Mouse (Mus musculus): ENCODE measurements around the gene Fam124a. TPM values are rescaled to one million over a fixed set of nuclear protein-coding genes. Genes with fewer than 3 reads are reported as not detected.

The Fam124a gene
- 1.5 and 1.9 TPM in 2 replicates for polyA plus RNA-seq (2014; fragmentation: Nextera tagmentation; extraction: Ambion mirVana)

- H3K4me2 ChIP-seq (ENCODE audit: low read depth, low read length) = peak within 1 kb of the TSS; percentile 88
- H3K27me3 ChIP-seq (ENCODE audit: control insufficient read depth, insufficient read depth, low read length) = peaks cover 2% of the 10 kb centered on the region; the same call in 1 of the 2 replicates
- no peak within 1 kb of the TSS for H3K27ac ChIP-seq (replicated peaks; ENCODE audit: low read depth, low read length)
- ATAC-seq (replicated peaks; ENCODE audit: insufficient number of reproducible peaks, low FRiP score, low TSS enrichment, low read depth) = peak; percentile 85
- peak within 1 kb of the TSS; percentile 54 for H3K4me3 ChIP-seq (ENCODE audit: low read depth, low read length)
- no peaks in the 10 kb centered on the region for H3K36me3 ChIP-seq (replicated peaks; ENCODE audit: control insufficient read depth, insufficient read depth, low read depth, low read length)
- WGBS = 0% methylated on average over 51 of the region's 51 CpGs
- peak; percentile 86 for DNase-seq (ENCODE audit: low spot score)
- H3K4me1 ChIP-seq (ENCODE audit: control insufficient read depth, insufficient read depth, low read length) = no peaks in the 10 kb centered on the region; the same call in 1 of the 2 replicates
- H3K9me3 ChIP-seq (replicated peaks; ENCODE audit: control insufficient read depth, low read length) = no peaks in the 10 kb centered on the region
- peak within 1 kb of the TSS; percentile 69 for H3K9ac ChIP-seq (replicated peaks; ENCODE audit: low read length)
These were observed at the start of gene Fam124a for GRCm38 (mm10) chr14:62555309-62555829. TSS of gene Fam124a (plus strand) at chr14:62555737.

GRCm38 (mm10) chr14:62506261-62506660 is 49.3 kb upstream of the Fam124a start:
- no peak for DNase-seq (ENCODE audit: low spot score)
- Histone ChIP-seq H3K4me2 (ENCODE audit: low read depth, low read length) (no peak overlapping the region), H3K4me1 (ENCODE audit: control insufficient read depth, insufficient read depth, low read length) (no peaks in the 10 kb centered on the region), H3K4me3 (ENCODE audit: low read depth, low read length) (no peak overlapping the region), H3K36me3 (replicated peaks; ENCODE audit: control insufficient read depth, insufficient read depth, low read depth, low read length) (no peaks in the 10 kb centered on the region), H3K9me3 (replicated peaks; ENCODE audit: control insufficient read depth, low read length) (no peaks in the 10 kb centered on the region), H3K27me3 (ENCODE audit: control insufficient read depth, insufficient read depth, low read length) (no peaks in the 10 kb centered on the region), H3K27ac (replicated peaks; ENCODE audit: low read depth, low read length) (no peak overlapping the region), H3K9ac (replicated peaks; ENCODE audit: low read length) (no peak overlapping the region)
- WGBS = 77% methylated on average over 3 of the region's 3 CpGs
- no peak for ATAC-seq (replicated peaks; ENCODE audit: insufficient number of reproducible peaks, low FRiP score, low TSS enrichment, low read depth)

GRCm38 (mm10) chr14:62509350-62509749 is 46.2 kb upstream of the Fam124a start:
- no peak overlapping the region for H3K9ac ChIP-seq (replicated peaks; ENCODE audit: low read length)
- no peak overlapping the region for H3K4me2 ChIP-seq (ENCODE audit: low read depth, low read length)
- WGBS = 77% methylated on average over 3 of the region's 3 CpGs
- ATAC-seq (replicated peaks; ENCODE audit: insufficient number of reproducible peaks, low FRiP score, low TSS enrichment, low read depth) = no peak
- no peak for DNase-seq (ENCODE audit: low spot score)
- H3K9me3 ChIP-seq (replicated peaks; ENCODE audit: control insufficient read depth, low read length) = no peaks in the 10 kb centered on the region
- H3K4me3 ChIP-seq (ENCODE audit: low read depth, low read length) = no peak overlapping the region
- H3K36me3 ChIP-seq (replicated peaks; ENCODE audit: control insufficient read depth, insufficient read depth, low read depth, low read length) = no peaks in the 10 kb centered on the region
- no peak overlapping the region for H3K27ac ChIP-seq (replicated peaks; ENCODE audit: low read depth, low read length)
- no peaks in the 10 kb centered on the region for H3K4me1 ChIP-seq (ENCODE audit: control insufficient read depth, insufficient read depth, low read length)
- no peaks in the 10 kb centered on the region for H3K27me3 ChIP-seq (ENCODE audit: control insufficient read depth, insufficient read depth, low read length)

GRCm38 (mm10) chr14:62512845-62513244 is 42.7 kb upstream of the Fam124a start:
- no peak overlapping the region for H3K27ac ChIP-seq (replicated peaks; ENCODE audit: low read depth, low read length)
- WGBS = 63% methylated on average over 1 of the region's 1 CpGs

GRCm38 (mm10) chr14:62530951-62531350 is 24.6 kb upstream of the Fam124a start:
- Histone ChIP-seq H3K27ac (replicated peaks; ENCODE audit: low read depth, low read length) (no peak overlapping the region), H3K4me3 (ENCODE audit: low read depth, low read length) (no peak overlapping the region), H3K4me1 (ENCODE audit: control insufficient read depth, insufficient read depth, low read length) (no peaks in the 10 kb centered on the region), H3K27me3 (ENCODE audit: control insufficient read depth, insufficient read depth, low read length) (no peaks in the 10 kb centered on the region), H3K36me3 (replicated peaks; ENCODE audit: control insufficient read depth, insufficient read depth, low read depth, low read length) (no peaks in the 10 kb centered on the region), H3K9ac (replicated peaks; ENCODE audit: low read length) (no peak overlapping the region), H3K4me2 (ENCODE audit: low read depth, low read length) (no peak overlapping the region), H3K9me3 (replicated peaks; ENCODE audit: control insufficient read depth, low read length) (no peaks in the 10 kb centered on the region)
- WGBS = 74% methylated on average over 2 of the region's 2 CpGs
- DNase-seq (ENCODE audit: low spot score) = no peak
- no peak for ATAC-seq (replicated peaks; ENCODE audit: insufficient number of reproducible peaks, low FRiP score, low TSS enrichment, low read depth)

More at GRCm38 (mm10) chr14:62512845-62513244, 42.7 kb upstream of the Fam124a start:
- H3K9ac ChIP-seq (replicated peaks; ENCODE audit: low read length) = no peak overlapping the region
- no peaks in the 10 kb centered on the region for H3K36me3 ChIP-seq (replicated peaks; ENCODE audit: control insufficient read depth, insufficient read depth, low read depth, low read length)
- H3K4me1 ChIP-seq (ENCODE audit: control insufficient read depth, insufficient read depth, low read length) = no peaks in the 10 kb centered on the region
- H3K27me3 ChIP-seq (ENCODE audit: control insufficient read depth, insufficient read depth, low read length) = no peaks in the 10 kb centered on the region
- no peak overlapping the region for H3K4me2 ChIP-seq (ENCODE audit: low read depth, low read length)
- H3K9me3 ChIP-seq (replicated peaks; ENCODE audit: control insufficient read depth, low read length) = no peaks in the 10 kb centered on the region
- DNase-seq (ENCODE audit: low spot score) (no peak), ATAC-seq (replicated peaks; ENCODE audit: insufficient number of reproducible peaks, low FRiP score, low TSS enrichment, low read depth) (no peak)
- H3K4me3 ChIP-seq (ENCODE audit: low read depth, low read length) = no peak overlapping the region

GRCm38 (mm10) chr14:62536127-62536526 is 19.4 kb upstream of the Fam124a start:
- Histone ChIP-seq H3K9ac (replicated peaks; ENCODE audit: low read length) (no peak overlapping the region), H3K27ac (replicated peaks; ENCODE audit: low read depth, low read length) (no peak overlapping the region), H3K27me3 (ENCODE audit: control insufficient read depth, insufficient read depth, low read length) (no peaks in the 10 kb centered on the region), H3K4me2 (ENCODE audit: low read depth, low read length) (no peak overlapping the region), H3K4me1 (ENCODE audit: control insufficient read depth, insufficient read depth, low read length) (no peaks in the 10 kb centered on the region), H3K9me3 (replicated peaks; ENCODE audit: control insufficient read depth, low read length) (no peaks in the 10 kb centered on the region), H3K36me3 (replicated peaks; ENCODE audit: control insufficient read depth, insufficient read depth, low read depth, low read length) (no peaks in the 10 kb centered on the region), H3K4me3 (ENCODE audit: low read depth, low read length) (no peak overlapping the region)
- no peak for ATAC-seq (replicated peaks; ENCODE audit: insufficient number of reproducible peaks, low FRiP score, low TSS enrichment, low read depth)
- DNase-seq (ENCODE audit: low spot score) = no peak
- 68% methylated on average over 5 of the region's 5 CpGs for WGBS

GRCm38 (mm10) chr14:62536988-62537387 is 18.5 kb upstream of the Fam124a start:
- H3K4me3 ChIP-seq (ENCODE audit: low read depth, low read length) = no peak overlapping the region
- WGBS = 76% methylated on average over 5 of the region's 5 CpGs

GRCm38 (mm10) chr14:62539834-62540233 is 15.7 kb upstream of the Fam124a start:
- Histone ChIP-seq H3K27me3 (ENCODE audit: control insufficient read depth, insufficient read depth, low read length) (no peaks in the 10 kb centered on the region), H3K36me3 (replicated peaks; ENCODE audit: control insufficient read depth, insufficient read depth, low read depth, low read length) (no peaks in the 10 kb centered on the region), H3K4me2 (ENCODE audit: low read depth, low read length) (no peak overlapping the region), H3K27ac (replicated peaks; ENCODE audit: low read depth, low read length) (no peak overlapping the region), H3K9ac (replicated peaks; ENCODE audit: low read length) (no peak overlapping the region), H3K9me3 (replicated peaks; ENCODE audit: control insufficient read depth, low read length) (no peaks in the 10 kb centered on the region), H3K4me3 (ENCODE audit: low read depth, low read length) (no peak overlapping the region), H3K4me1 (ENCODE audit: control insufficient read depth, insufficient read depth, low read length) (no peaks in the 10 kb centered on the region)
- DNase-seq (ENCODE audit: low spot score) = no peak
- ATAC-seq (replicated peaks; ENCODE audit: insufficient number of reproducible peaks, low FRiP score, low TSS enrichment, low read depth) = no peak
- 88% methylated on average over 3 of the region's 3 CpGs for WGBS

More at GRCm38 (mm10) chr14:62536988-62537387, 18.5 kb upstream of the Fam124a start:
- Histone ChIP-seq H3K27ac (replicated peaks; ENCODE audit: low read depth, low read length) (no peak overlapping the region), H3K9ac (replicated peaks; ENCODE audit: low read length) (no peak overlapping the region), H3K36me3 (replicated peaks; ENCODE audit: control insufficient read depth, insufficient read depth, low read depth, low read length) (no peaks in the 10 kb centered on the region), H3K27me3 (ENCODE audit: control insufficient read depth, insufficient read depth, low read length) (no peaks in the 10 kb centered on the region), H3K9me3 (replicated peaks; ENCODE audit: control insufficient read depth, low read length) (no peaks in the 10 kb centered on the region), H3K4me1 (ENCODE audit: control insufficient read depth, insufficient read depth, low read length) (no peaks in the 10 kb centered on the region), H3K4me2 (ENCODE audit: low read depth, low read length) (no peak overlapping the region)
- ATAC-seq (replicated peaks; ENCODE audit: insufficient number of reproducible peaks, low FRiP score, low TSS enrichment, low read depth) (no peak), DNase-seq (ENCODE audit: low spot score) (no peak)

Measured in embryonic facial prominence, embryonic 11.5 days (tissue).